Mouse (Mus musculus) forebrain, embryonic 16.5 days (tissue): ENCODE results near the gene Fam76a. TPM values are rescaled to one million over a fixed set of nuclear protein-coding genes. Genes with fewer than 3 reads are reported as not detected.

ENCODE experiments used
- ATAC-seq: fragments of 200-750 bp; cut with Nextera tagmentation; 2 replicates; pipeline ENCODE4 v1.8.0; 2017; ENCODE audit warnings: mild to moderate bottlenecking, moderate library complexity
- H3K27ac ChIP-seq: fragments of 300-500 bp; sonication (generic); 2 replicates; pipeline ENCODE4 v1.5.1; 2014; ENCODE audit warnings: low read length, control low read depth
- H3K27me3 ChIP-seq: fragments of 300-500 bp; sonication (generic); replicated peaks from 2 replicates; pipeline ENCODE4 v1.6.1; 2014; ENCODE audit warnings: low read length; ENCODE audit not compliant: control insufficient read depth, insufficient read depth
- H3K36me3 ChIP-seq: fragments of 300-500 bp; sonication (generic); 2 replicates; pipeline ENCODE4 v1.6.1; 2014; ENCODE audit not compliant: control insufficient read depth, insufficient read depth
- H3K4me1 ChIP-seq: fragments of 300-500 bp; sonication (generic); replicated peaks from 2 replicates; pipeline ENCODE4 v1.6.1; 2014; ENCODE audit warnings: low read length; ENCODE audit not compliant: control insufficient read depth, insufficient read depth
- H3K4me2 ChIP-seq: fragments of 300-500 bp; sonication (generic); 2 replicates; pipeline ENCODE4 v1.6.1; 2014; ENCODE audit warnings: mild to moderate bottlenecking, low read length, control low read depth
- H3K4me3 ChIP-seq: fragments of 300-500 bp; sonication (generic); replicated peaks from 2 replicates; pipeline ENCODE4 v1.5.1; 2014; ENCODE audit warnings: mild to moderate bottlenecking, low read length, control low read depth
- H3K9ac ChIP-seq: fragments of 300-500 bp; sonication (generic); replicated peaks from 2 replicates; pipeline ENCODE4 v1.6.1; 2014; ENCODE audit warnings: low read depth, low read length, control low read depth
- H3K9me3 ChIP-seq: fragments of 300-500 bp; sonication (generic); 2 replicates; pipeline ENCODE4 v1.6.1; 2016; ENCODE audit warnings: low read length; ENCODE audit not compliant: control insufficient read depth
- WGBS: fragments of 180-500 bp; shearing (Covaris S2); extraction: QIAGEN DNeasy Blood & Tissue Kit; methylation state at CpG from one replicate; pipeline ENCODE4 v1.1.7; 2014; 5-methylcytosine and 5-hydroxymethylcytosine counted together
- polyA plus RNA-seq: library from polyadenylated mRNA; unstranded; fragments of >200 nt; fragmentation: Nextera tagmentation; extraction: Ambion mirVana; gene quantifications from 2 replicates; pipeline ENCODE4 v1.2.1, GENCODE M21; 2015

Gene Fam76a
- polyA plus RNA-seq, 1 experiment from 2014 or later, result 51.0 TPM

GRCm38 (mm10) chr4:132946047-132947001 is 24.0 kb upstream of the Fam76a start:
- H3K27me3 ChIP-seq, result no peaks in the 10 kb centered on the region
- ATAC-seq, result peak; percentile 70
- H3K9me3 ChIP-seq, result no peaks in the 10 kb centered on the region
- H3K4me1 ChIP-seq, result peaks cover 11% of the 10 kb centered on the region
- peak overlapping the region; percentile 52 for H3K4me2 ChIP-seq
- WGBS, result 12% methylated on average over 27 of the region's 27 CpGs
- no peaks in the 10 kb centered on the region for H3K36me3 ChIP-seq
- H3K27ac ChIP-seq, result peak overlapping the region; percentile 63
- 0 out of 2 replicates have a peak overlapping the region, but pooled peaks have one; percentile 5 for H3K4me3 ChIP-seq
- peak overlapping the region; percentile 56 for H3K9ac ChIP-seq

GRCm38 (mm10) chr4:132945261-132946046 is 23.1 kb upstream of the Fam76a start:
- H3K36me3 ChIP-seq, result no peaks in the 10 kb centered on the region
- peak overlapping the region; percentile 56 for H3K9ac ChIP-seq
- H3K27ac ChIP-seq, result peak overlapping the region; percentile 63
- H3K4me2 ChIP-seq, result peak overlapping the region; percentile 52
- 5% methylated on average over 15 of the region's 15 CpGs for WGBS
- H3K27me3 ChIP-seq, result no peaks in the 10 kb centered on the region
- no peaks in the 10 kb centered on the region for H3K9me3 ChIP-seq
- peaks cover 11% of the 10 kb centered on the region for H3K4me1 ChIP-seq
- peak; percentile 89 for ATAC-seq
- H3K4me3 ChIP-seq, result 0 out of 2 replicates have a peak overlapping the region, but pooled peaks have one; percentile 5

GRCm38 (mm10) chr4:132944776-132945175 is 22.4 kb upstream of the Fam76a start:
- 92% methylated on average over 4 of the region's 4 CpGs for WGBS

GRCm38 (mm10) chr4:132944106-132944505 is 21.7 kb upstream of the Fam76a start:
- Histone ChIP-seq H3K27me3 (no peaks in the 10 kb centered on the region), H3K4me3 (no peak overlapping the region), H3K9ac (no peak overlapping the region), H3K4me2 (no peak overlapping the region), H3K27ac (no peak overlapping the region), H3K9me3 (no peaks in the 10 kb centered on the region), H3K36me3 (no peaks in the 10 kb centered on the region), H3K4me1 (peaks cover 14% of the 10 kb centered on the region)
- ATAC-seq, result no peak
- 81% methylated on average over 12 of the region's 12 CpGs for WGBS

More at GRCm38 (mm10) chr4:132944776-132945175, 22.4 kb upstream of the Fam76a start:
- H3K36me3 ChIP-seq, result no peaks in the 10 kb centered on the region
- no peak overlapping the region for H3K4me2 ChIP-seq
- no peaks in the 10 kb centered on the region for H3K27me3 ChIP-seq
- H3K27ac ChIP-seq, result no peak overlapping the region
- no peak overlapping the region for H3K4me3 ChIP-seq
- no peak for ATAC-seq
- H3K9me3 ChIP-seq, result no peaks in the 10 kb centered on the region
- no peak overlapping the region for H3K9ac ChIP-seq
- peaks cover 11% of the 10 kb centered on the region for H3K4me1 ChIP-seq

- Histone ChIP-seq H3K9me3 (no peaks in the 10 kb centered on the region), H3K27ac (no peak overlapping the region), H3K36me3 (no peaks in the 10 kb centered on the region), H3K4me1 (peaks cover 24% of the 10 kb centered on the region), H3K4me2 (no peak overlapping the region), H3K4me3 (no peak overlapping the region), H3K27me3 (no peaks in the 10 kb centered on the region), H3K9ac (no peak overlapping the region)
- WGBS, result 52% methylated on average over 8 of the region's 8 CpGs
- no peak for ATAC-seq
Measured at GRCm38 (mm10) chr4:132943088-132943487, 20.7 kb upstream of the Fam76a start.

- Histone ChIP-seq H3K27ac (no peak overlapping the region), H3K4me1 (peaks cover 22% of the 10 kb centered on the region), H3K4me2 (no peak overlapping the region), H3K27me3 (no peaks in the 10 kb centered on the region), H3K36me3 (no peaks in the 10 kb centered on the region), H3K9me3 (no peaks in the 10 kb centered on the region), H3K9ac (no peak overlapping the region), H3K4me3 (no peak overlapping the region)
- WGBS, result 58% methylated on average over 23 of the region's 23 CpGs
- ATAC-seq, result no peak
Measured at GRCm38 (mm10) chr4:132941012-132941729, 18.8 kb upstream of the Fam76a start.

GRCm38 (mm10) chr4:132939421-132940127 is 17.2 kb upstream of the Fam76a start:
- Histone ChIP-seq H3K36me3 (no peaks in the 10 kb centered on the region), H3K27me3 (no peaks in the 10 kb centered on the region), H3K9ac (no peak overlapping the region), H3K4me2 (no peak overlapping the region), H3K4me3 (no peak overlapping the region), H3K27ac (no peak overlapping the region), H3K9me3 (no peaks in the 10 kb centered on the region), H3K4me1 (peaks cover 16% of the 10 kb centered on the region)
- WGBS, result 23% methylated on average over 22 of the region's 22 CpGs
- ATAC-seq, result no peak

- Histone ChIP-seq H3K27ac (peak overlapping the region; percentile 96), H3K27me3 (no peaks in the 10 kb centered on the region), H3K9me3 (no peaks in the 10 kb centered on the region), H3K4me2 (peak overlapping the region; percentile 39), H3K4me3 (peak overlapping the region; percentile 20; the same call in 1 of the 2 replicates), H3K9ac (peak overlapping the region; percentile 32; the same call in 1 of the 2 replicates), H3K36me3 (no peaks in the 10 kb centered on the region), H3K4me1 (peaks cover 16% of the 10 kb centered on the region)
- WGBS, result 32% methylated on average over 12 of the region's 12 CpGs
- ATAC-seq, result peak; percentile 91
Measured at GRCm38 (mm10) chr4:132938181-132938941, 16.0 kb upstream of the Fam76a start.
